In the genomic region with DNA sequence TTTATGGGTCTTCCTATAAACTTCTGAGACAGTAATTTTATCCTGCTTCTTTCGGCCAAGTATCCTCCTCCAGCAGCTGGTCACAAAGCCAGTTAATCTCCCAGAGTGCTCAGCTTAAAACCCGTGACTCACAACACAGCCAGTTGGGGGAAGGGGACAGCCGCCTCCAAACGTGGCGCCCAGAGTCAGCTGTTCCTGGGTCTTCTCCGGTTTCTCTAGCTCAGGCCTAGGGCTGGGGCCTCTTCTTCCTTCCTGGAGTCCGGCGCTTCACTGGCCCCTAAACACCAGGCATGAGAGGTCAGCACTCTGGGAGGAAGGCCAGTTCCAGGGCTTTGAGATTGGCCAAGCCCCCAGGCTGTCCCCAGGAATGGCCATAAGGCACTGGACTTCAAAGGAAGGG, we compare ENCODE assay signal across 21 mouse cellular contexts. TPM values are rescaled to one million over a fixed set of nuclear protein-coding genes. Genes with fewer than 3 reads are reported as not detected.
DNase-seq lines count a peak whose midpoint lies in the region; ATAC-seq lines count a peak whose summit lies in the region.
"Had no signal": no experiment of that assay in that cellular context is flagged by ENCODE, and none has a peak within 500 bp of the region (broad histone marks: within the 10 kb centered on the region; RNA-seq: fewer than 3 reads in every experiment).

No protein-coding gene starts in this region.

- no peaks in the 10 kb centered on the region for H3K9me3 ChIP-seq in limb, embryonic 13.5 days
- no peaks in the 10 kb centered on the region for H3K9me3 ChIP-seq in intestine, embryonic 15.5 days
- H3K9me3 ChIP-seq: megakaryocyte, embryonic 14.5 days; neural tube, embryonic 13.5 days had no signal

- H3K4me3 ChIP-seq in limb, embryonic 13.5 days, result no peak overlapping the region
- no peak overlapping the region for H3K4me3 ChIP-seq in intestine, embryonic 15.5 days (replicated peaks)
- H3K4me3 ChIP-seq: megakaryocyte, embryonic 14.5 days; neural tube, embryonic 13.5 days had no signal

- H3K27ac ChIP-seq in limb, embryonic 13.5 days, result no peak overlapping the region
- H3K27ac ChIP-seq in intestine, embryonic 15.5 days, result no peak overlapping the region
- H3K27ac ChIP-seq: neural tube, embryonic 13.5 days had no signal

- peaks cover 36% of the 10 kb centered on the region for H3K27me3 ChIP-seq in limb, embryonic 13.5 days
- H3K27me3 ChIP-seq in intestine, embryonic 15.5 days (replicated peaks), result peaks cover 29% of the 10 kb centered on the region

- H3K9ac ChIP-seq in limb, embryonic 13.5 days, result no peak overlapping the region
- no peak overlapping the region for H3K9ac ChIP-seq in intestine, embryonic 15.5 days
- H3K9ac ChIP-seq: forebrain, postnatal 0 days; liver, postnatal 0 days; neural tube, embryonic 13.5 days had no signal

- peaks cover 3% of the 10 kb centered on the region; the same call in 1 of the 2 replicates for H3K4me1 ChIP-seq in limb, embryonic 13.5 days
- H3K4me1 ChIP-seq in intestine, embryonic 15.5 days (replicated peaks), result no peaks in the 10 kb centered on the region

- no peaks in the 10 kb centered on the region for H3K36me3 ChIP-seq in limb, embryonic 13.5 days
- no peaks in the 10 kb centered on the region for H3K36me3 ChIP-seq in intestine, embryonic 15.5 days
- H3K36me3 ChIP-seq: neural tube, embryonic 13.5 days had no signal

- 52% methylated on average over 8 of the region's 8 CpGs for WGBS in limb, embryonic 13.5 days
- 63% methylated on average over 8 of the region's 8 CpGs for WGBS in intestine, embryonic 15.5 days

- no peak overlapping the region for H3K4me2 ChIP-seq in limb, embryonic 13.5 days (replicated peaks)
- H3K4me2 ChIP-seq in intestine, embryonic 15.5 days (replicated peaks), result no peak overlapping the region
- H3K4me2 ChIP-seq: neural tube, embryonic 13.5 days had no signal

- DNase-seq in retina, postnatal 1 day, result peak; percentile 36
- DNase-seq in retina, embryonic 14.5 days (ENCODE audit: low spot score), result no peak
- peak; percentile 25 for DNase-seq in forelimb bud, embryonic 11.5 days (ENCODE audit: low read depth, low spot score)
- no peak for DNase-seq in urinary bladder, postnatal 36 days (ENCODE audit: low spot score in 2 of 2)
- DNase-seq in left cerebral cortex, adult 11 months (ENCODE audit: low spot score), result no peak
- no peak for DNase-seq in neural tube, embryonic 10.5 days (ENCODE audit: extremely low spot score, low spot score)
- DNase-seq: adrenal gland, postnatal 36 days; cerebellum, adult 2 months; forebrain, postnatal 0 days; heart, postnatal 4 days; kidney, adult 2 months; liver; liver, postnatal 0 days; lung, postnatal 14 days; thymus, adult 2 months had no signal

- ATAC-seq in limb, embryonic 13.5 days (ENCODE audit: low FRiP score, low read depth), result peak; percentile 75
- ATAC-seq in intestine, embryonic 15.5 days, result no peak
- ATAC-seq: forebrain, postnatal 0 days; liver, postnatal 0 days had no signal

RNA-seq across cellular contexts. Expression of gene Myod1, which starts 23.1 kb away (rescaled TPM):
- polyA plus RNA-seq in limb, embryonic 13.5 days (2015; fragmentation: Nextera tagmentation; extraction: Ambion mirVana), result 59.2 and 69.5 TPM in 2 replicates
- 0.24 TPM in 1 of 2 replicates, not detected in the other for polyA plus RNA-seq in intestine, embryonic 15.5 days (2015; fragmentation: Nextera tagmentation; extraction: Ambion mirVana)
- polyA plus RNA-seq: cerebellum, adult 2 months; forebrain, postnatal 0 days; gonadal fat pad, adult 2 months; heart, embryonic 14.5 days; liver, postnatal 0 days had no signal

RNA-seq across cellular contexts. Expression of gene Kcnc1, which starts 43.1 kb away (rescaled TPM):
- 0.06 and 0.60 TPM in 2 replicates for polyA plus RNA-seq in limb, embryonic 13.5 days (2015; fragmentation: Nextera tagmentation; extraction: Ambion mirVana)
- 0.38 and 0.53 TPM in 2 replicates for polyA plus RNA-seq in intestine, embryonic 15.5 days (2015; fragmentation: Nextera tagmentation; extraction: Ambion mirVana)
- polyA plus RNA-seq: heart, embryonic 14.5 days; liver, postnatal 0 days had no signal

Comparison
In these comparisons a context has a peak if more than half of its experiments do, and no peak if none do; other contexts are left out.
1. DNase-seq: peak in retina, postnatal 1 day (single experiment) and forelimb bud, embryonic 11.5 days (single experiment); none in retina, embryonic 14.5 days (single experiment), urinary bladder, postnatal 36 days (0 of 2), left cerebral cortex, adult 11 months (single experiment) and neural tube, embryonic 10.5 days (single experiment).
2. RNA of gene Myod1, which starts 23.1 kb away (polyA plus RNA-seq): 59.2 to 69.5 TPM in limb, embryonic 13.5 days; 0.24 TPM in intestine, embryonic 15.5 days; every median in the first group is over 10 times any median in the second.